14 mouse cellular contexts compared by ENCODE assay signal in genomic region chr9:68094561-68094960, GRCm38 (mm10).
"Had no signal": no experiment of that assay in that cellular context is flagged by ENCODE, and none has a peak within 500 bp of the region (broad histone marks: within the 10 kb centered on the region; RNA-seq: fewer than 3 reads in every experiment).

No protein-coding gene starts in this region.

- H3K36me3 ChIP-seq: limb, embryonic 15.5 days; liver, embryonic 12.5 days; lung, embryonic 15.5 days; midbrain, embryonic 15.5 days; neural tube, embryonic 12.5 days had no signal

- H3K4me1 ChIP-seq: limb, embryonic 15.5 days; liver, embryonic 12.5 days; lung, embryonic 15.5 days; megakaryocyte, embryonic 14.5 days; midbrain, embryonic 15.5 days; neural tube, embryonic 12.5 days had no signal

- DNase-seq: kidney, postnatal 36 days; lung, postnatal 14 days; retina, postnatal 1 day; right cerebral cortex, postnatal 14 days; thymus, postnatal 36 days had no signal

- H3K4me2 ChIP-seq: limb, embryonic 15.5 days; liver, embryonic 12.5 days; lung, embryonic 15.5 days; midbrain, embryonic 11.5 days; midbrain, embryonic 15.5 days; neural tube, embryonic 12.5 days had no signal

- H3K27ac ChIP-seq: kidney, postnatal 0 days; limb, embryonic 15.5 days; liver, embryonic 12.5 days; lung, embryonic 15.5 days; macrophage; midbrain, embryonic 15.5 days; neural tube, embryonic 12.5 days had no signal

- H3K9me3 ChIP-seq: limb, embryonic 15.5 days; liver, embryonic 12.5 days; lung, embryonic 15.5 days; midbrain, embryonic 15.5 days; neural tube, embryonic 12.5 days had no signal

- H3K9ac ChIP-seq: limb, embryonic 15.5 days; liver, embryonic 12.5 days; lung, embryonic 15.5 days; midbrain, embryonic 15.5 days; neural tube, embryonic 12.5 days had no signal

- ATAC-seq: liver, embryonic 12.5 days; midbrain, embryonic 15.5 days had no signal

- H3K4me3 ChIP-seq: limb, embryonic 15.5 days; liver, embryonic 12.5 days; lung, embryonic 15.5 days; megakaryocyte, embryonic 14.5 days; midbrain, embryonic 15.5 days; neural tube, embryonic 12.5 days had no signal

- H3K27me3 ChIP-seq: limb, embryonic 15.5 days; liver, embryonic 12.5 days; lung, embryonic 15.5 days; megakaryocyte, embryonic 14.5 days; midbrain, embryonic 15.5 days; neural tube, embryonic 12.5 days had no signal
